Mouse (Mus musculus): ENCODE results near the gene Pold2. TPM values are rescaled to one million over a fixed set of nuclear protein-coding genes. Genes with fewer than 3 reads are reported as not detected.

The Pold2 gene
- polyA plus RNA-seq, 3 experiments from 2014 or later = 22.6 to 33.0 (median 30.2) TPM

Other genes with a start within 250 kb of the Pold2 start
- gene Mrps24, start 162.6 kb downstream of the Pold2 start, polyA plus RNA-seq (2017; shearing (Covaris generic)) = 10 to 100 TPM; 32.6 to 72.2 (median 48.1) TPM
- 1 to 10 TPM; 4.8 to 7.2 (median 6.3) TPM for gene Urgcp, start 115.9 kb downstream of the Pold2 start, polyA plus RNA-seq (2017; shearing (Covaris generic))
- gene Dbnl, start 89.8 kb downstream of the Pold2 start, polyA plus RNA-seq (2017; shearing (Covaris generic)) = 100 to 1,000 TPM; 127 to 153 (median 139) TPM
- 1 to 10 TPM; 1.6 to 2.3 (median 2.3) TPM for gene Pgam2, start 74.6 kb downstream of the Pold2 start, polyA plus RNA-seq (2017; shearing (Covaris generic))
- gene Polm, start 40.3 kb downstream of the Pold2 start, polyA plus RNA-seq (2017; shearing (Covaris generic)) = 10 to 100 TPM; 15.9 to 27.5 (median 21.3) TPM
- under 1 TPM in 2 of 3 experiments, not detected in 1; 0.13 to 0.90 TPM for gene Aebp1, start 16.3 kb downstream of the Pold2 start, polyA plus RNA-seq (2017; shearing (Covaris generic))
- gene Myl7, start 20.5 kb upstream of the Pold2 start, polyA plus RNA-seq (2017; shearing (Covaris generic)) = not detected
- gene Gck, start 71.8 kb upstream of the Pold2 start, polyA plus RNA-seq (2017; shearing (Covaris generic)) = not detected
- 10 to 100 TPM; 26.3 to 31.4 (median 27.1) TPM for gene Ykt6, start 77.4 kb upstream of the Pold2 start, polyA plus RNA-seq (2017; shearing (Covaris generic))
- 10 to 100 TPM in 2 of 3 experiments, 1 to 10 TPM in 1; 5.3 to 16.7 (median 11.0) TPM for gene Camk2b, start 188.1 kb upstream of the Pold2 start, polyA plus RNA-seq (2017; shearing (Covaris generic))

Measured in inflammation-experienced regulatory T-cells, adult 6 months (primary cell).